Mouse (Mus musculus): Measurements from ENCODE around the gene Ackr2. TPM values are rescaled to one million over a fixed set of nuclear protein-coding genes. Genes with fewer than 3 reads are reported as not detected.
A peak's percentile ranks its signal among the peaks of the same experiment; 100 is the strongest.

Gene Ackr2
- polyA plus RNA-seq, 1 experiment from 2014 or later = 0.62 TPM

- Histone ChIP-seq H3K4me1 (ENCODE audit: control insufficient read depth, insufficient read depth, low read length) (no peaks in the 10 kb centered on the region), H3K9me3 (ENCODE audit: control insufficient read depth, low read length) (no peaks in the 10 kb centered on the region), H3K4me3 (ENCODE audit: low read length) (no peak overlapping the region), H3K9ac (ENCODE audit: low read depth, low read length) (no peak overlapping the region), H3K27me3 (replicated peaks; ENCODE audit: control insufficient read depth, insufficient read depth, low read length) (no peaks in the 10 kb centered on the region), H3K36me3 (ENCODE audit: control insufficient read depth, insufficient read depth, low read length) (no peaks in the 10 kb centered on the region), H3K27ac (ENCODE audit: low read length) (no peak overlapping the region), H3K4me2 (ENCODE audit: low read depth, low read length) (no peak overlapping the region)
- ATAC-seq = no peak
- WGBS = 92% methylated on average over 9 of the region's 9 CpGs
Measured at GRCm38 (mm10) chr9:121924901-121925560, 26.9 kb downstream of the Ackr2 start.

GRCm38 (mm10) chr9:121925959-121926358 is 27.8 kb downstream of the Ackr2 start:
- Histone ChIP-seq H3K4me1 (ENCODE audit: control insufficient read depth, insufficient read depth, low read length) (no peaks in the 10 kb centered on the region), H3K4me3 (ENCODE audit: low read length) (no peak overlapping the region), H3K4me2 (ENCODE audit: low read depth, low read length) (no peak overlapping the region), H3K9ac (ENCODE audit: low read depth, low read length) (no peak overlapping the region), H3K27me3 (replicated peaks; ENCODE audit: control insufficient read depth, insufficient read depth, low read length) (no peaks in the 10 kb centered on the region), H3K9me3 (ENCODE audit: control insufficient read depth, low read length) (no peaks in the 10 kb centered on the region), H3K27ac (ENCODE audit: low read length) (no peak overlapping the region), H3K36me3 (ENCODE audit: control insufficient read depth, insufficient read depth, low read length) (no peaks in the 10 kb centered on the region)
- 59% methylated on average over 8 of the region's 8 CpGs for whole genome bisulfite sequencing
- ATAC-seq = no peak

- Histone ChIP-seq H3K4me1 (ENCODE audit: control insufficient read depth, insufficient read depth, low read length) (no peaks in the 10 kb centered on the region), H3K27ac (ENCODE audit: low read length) (no peak overlapping the region), H3K36me3 (ENCODE audit: control insufficient read depth, insufficient read depth, low read length) (no peaks in the 10 kb centered on the region), H3K9me3 (ENCODE audit: control insufficient read depth, low read length) (no peaks in the 10 kb centered on the region), H3K4me3 (ENCODE audit: low read length) (no peak overlapping the region), H3K27me3 (replicated peaks; ENCODE audit: control insufficient read depth, insufficient read depth, low read length) (no peaks in the 10 kb centered on the region), H3K4me2 (ENCODE audit: low read depth, low read length) (no peak overlapping the region), H3K9ac (ENCODE audit: low read depth, low read length) (no peak overlapping the region)
- WGBS = 48% methylated on average over 11 of the region's 11 CpGs
- no peak for ATAC-seq
Measured at GRCm38 (mm10) chr9:121926634-121927405, 28.7 kb downstream of the Ackr2 start.

GRCm38 (mm10) chr9:121927721-121928120 is 29.6 kb downstream of the Ackr2 start:
- no peaks in the 10 kb centered on the region for H3K4me1 ChIP-seq (ENCODE audit: control insufficient read depth, insufficient read depth, low read length)
- no peaks in the 10 kb centered on the region for H3K27me3 ChIP-seq (replicated peaks; ENCODE audit: control insufficient read depth, insufficient read depth, low read length)
- H3K4me3 ChIP-seq (ENCODE audit: low read length) = no peak overlapping the region
- 76% methylated on average over 7 of the region's 7 CpGs for WGBS
- H3K9ac ChIP-seq (ENCODE audit: low read depth, low read length) = no peak overlapping the region
- no peaks in the 10 kb centered on the region for H3K9me3 ChIP-seq (ENCODE audit: control insufficient read depth, low read length)
- no peak overlapping the region for H3K4me2 ChIP-seq (ENCODE audit: low read depth, low read length)
- ATAC-seq = no peak
- no peaks in the 10 kb centered on the region for H3K36me3 ChIP-seq (ENCODE audit: control insufficient read depth, insufficient read depth, low read length)
- no peak overlapping the region for H3K27ac ChIP-seq (ENCODE audit: low read length)

DNA sequence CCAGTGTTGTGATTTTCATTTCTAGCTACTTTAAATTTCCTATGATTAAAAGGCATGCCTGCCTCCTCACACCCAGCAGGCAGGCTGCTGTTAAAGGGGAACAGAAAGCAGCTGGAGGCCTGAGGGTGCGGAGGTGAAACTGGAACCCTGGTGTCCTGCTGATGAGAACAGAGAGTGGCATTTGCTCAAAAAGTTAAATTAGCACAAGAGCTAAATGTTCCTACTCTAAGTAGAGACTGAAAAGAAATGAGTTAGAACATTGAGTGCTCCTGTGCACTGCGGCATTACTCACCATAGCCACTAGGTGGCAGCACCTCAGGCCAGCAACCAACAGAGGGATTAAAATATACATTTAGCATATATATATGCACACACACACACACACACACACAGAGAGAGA is 30.3 kb downstream of the Ackr2 start:
- H3K4me1 ChIP-seq (ENCODE audit: control insufficient read depth, insufficient read depth, low read length) = no peaks in the 10 kb centered on the region
- H3K4me2 ChIP-seq (ENCODE audit: low read depth, low read length) = no peak overlapping the region
- no peaks in the 10 kb centered on the region for H3K9me3 ChIP-seq (ENCODE audit: control insufficient read depth, low read length)
- 39% methylated on average over 2 of the region's 2 CpGs for WGBS
- no peaks in the 10 kb centered on the region for H3K36me3 ChIP-seq (ENCODE audit: control insufficient read depth, insufficient read depth, low read length)
- H3K9ac ChIP-seq (ENCODE audit: low read depth, low read length) = no peak overlapping the region
- no peak for ATAC-seq
- H3K27ac ChIP-seq (ENCODE audit: low read length) = no peak overlapping the region
- H3K27me3 ChIP-seq (replicated peaks; ENCODE audit: control insufficient read depth, insufficient read depth, low read length) = no peaks in the 10 kb centered on the region
- H3K4me3 ChIP-seq (ENCODE audit: low read length) = no peak overlapping the region

- Histone ChIP-seq H3K4me1 (ENCODE audit: control insufficient read depth, insufficient read depth, low read length) (no peaks in the 10 kb centered on the region), H3K9ac (ENCODE audit: low read depth, low read length) (no peak overlapping the region), H3K27me3 (replicated peaks; ENCODE audit: control insufficient read depth, insufficient read depth, low read length) (peaks cover 4% of the 10 kb centered on the region; the same call in 1 of the 2 replicates), H3K27ac (ENCODE audit: low read length) (no peak overlapping the region), H3K4me2 (ENCODE audit: low read depth, low read length) (no peak overlapping the region), H3K4me3 (ENCODE audit: low read length) (no peak overlapping the region), H3K36me3 (ENCODE audit: control insufficient read depth, insufficient read depth, low read length) (no peaks in the 10 kb centered on the region), H3K9me3 (ENCODE audit: control insufficient read depth, low read length) (no peaks in the 10 kb centered on the region)
- ATAC-seq = no peak
- WGBS = 83% methylated on average over 4 of the region's 4 CpGs
Measured at GRCm38 (mm10) chr9:121934856-121935255, 36.7 kb downstream of the Ackr2 start.

GRCm38 (mm10) chr9:121936952-121937351 is 38.8 kb downstream of the Ackr2 start:
- no peak overlapping the region for H3K4me3 ChIP-seq (ENCODE audit: low read length)
- no peak for ATAC-seq
- no peaks in the 10 kb centered on the region for H3K9me3 ChIP-seq (ENCODE audit: control insufficient read depth, low read length)
- peaks cover 4% of the 10 kb centered on the region; the same call in 1 of the 2 replicates for H3K27me3 ChIP-seq (replicated peaks; ENCODE audit: control insufficient read depth, insufficient read depth, low read length)
- no peaks in the 10 kb centered on the region for H3K4me1 ChIP-seq (ENCODE audit: control insufficient read depth, insufficient read depth, low read length)
- H3K27ac ChIP-seq (ENCODE audit: low read length) = no peak overlapping the region
- no peak overlapping the region for H3K9ac ChIP-seq (ENCODE audit: low read depth, low read length)
- no peak overlapping the region for H3K4me2 ChIP-seq (ENCODE audit: low read depth, low read length)
- no peaks in the 10 kb centered on the region for H3K36me3 ChIP-seq (ENCODE audit: control insufficient read depth, insufficient read depth, low read length)
- WGBS = 79% methylated on average over 1 of the region's 1 CpGs

- no peak; the same call in 1 of the 2 replicates for ATAC-seq
- Histone ChIP-seq H3K27me3 (replicated peaks; ENCODE audit: control insufficient read depth, insufficient read depth, low read length) (peaks cover 4% of the 10 kb centered on the region; the same call in 1 of the 2 replicates), H3K4me3 (ENCODE audit: low read length) (peak overlapping the region; percentile 47), H3K9ac (ENCODE audit: low read depth, low read length) (0 out of 2 replicates have a peak overlapping the region, but pooled peaks have one; percentile 52), H3K9me3 (ENCODE audit: control insufficient read depth, low read length) (no peaks in the 10 kb centered on the region), H3K4me2 (ENCODE audit: low read depth, low read length) (peak overlapping the region; percentile 38), H3K36me3 (ENCODE audit: control insufficient read depth, insufficient read depth, low read length) (no peaks in the 10 kb centered on the region), H3K4me1 (ENCODE audit: control insufficient read depth, insufficient read depth, low read length) (no peaks in the 10 kb centered on the region), H3K27ac (ENCODE audit: low read length) (no peak overlapping the region)
- 58% methylated on average over 6 of the region's 6 CpGs for WGBS
Measured at GRCm38 (mm10) chr9:121937451-121937864, 39.3 kb downstream of the Ackr2 start.

- WGBS = 48% methylated on average over 21 of the region's 21 CpGs
- no peaks in the 10 kb centered on the region for H3K9me3 ChIP-seq (ENCODE audit: control insufficient read depth, low read length)
- no peak overlapping the region for H3K27ac ChIP-seq (ENCODE audit: low read length)
- H3K4me1 ChIP-seq (ENCODE audit: control insufficient read depth, insufficient read depth, low read length) = no peaks in the 10 kb centered on the region
- no peaks in the 10 kb centered on the region for H3K36me3 ChIP-seq (ENCODE audit: control insufficient read depth, insufficient read depth, low read length)
- H3K27me3 ChIP-seq (replicated peaks; ENCODE audit: control insufficient read depth, insufficient read depth, low read length) = peaks cover 4% of the 10 kb centered on the region; the same call in 1 of the 2 replicates
- H3K4me3 ChIP-seq (ENCODE audit: low read length) = peak overlapping the region; percentile 47
- ATAC-seq = peak; percentile 71
- H3K4me2 ChIP-seq (ENCODE audit: low read depth, low read length) = peak overlapping the region; percentile 38
- H3K9ac ChIP-seq (ENCODE audit: low read depth, low read length) = peak overlapping the region; percentile 52
Measured at GRCm38 (mm10) chr9:121937944-121938355, 39.8 kb downstream of the Ackr2 start.

Measured in intestine, embryonic 16.5 days (tissue).